Mouse (Mus musculus): ENCODE results near the gene Efcab12. TPM values are rescaled to one million over a fixed set of nuclear protein-coding genes. Genes with fewer than 3 reads are reported as not detected.

Gene Efcab12
- polyA plus RNA-seq, 1 experiment from 2014 or later = 2.3 TPM

DNA sequence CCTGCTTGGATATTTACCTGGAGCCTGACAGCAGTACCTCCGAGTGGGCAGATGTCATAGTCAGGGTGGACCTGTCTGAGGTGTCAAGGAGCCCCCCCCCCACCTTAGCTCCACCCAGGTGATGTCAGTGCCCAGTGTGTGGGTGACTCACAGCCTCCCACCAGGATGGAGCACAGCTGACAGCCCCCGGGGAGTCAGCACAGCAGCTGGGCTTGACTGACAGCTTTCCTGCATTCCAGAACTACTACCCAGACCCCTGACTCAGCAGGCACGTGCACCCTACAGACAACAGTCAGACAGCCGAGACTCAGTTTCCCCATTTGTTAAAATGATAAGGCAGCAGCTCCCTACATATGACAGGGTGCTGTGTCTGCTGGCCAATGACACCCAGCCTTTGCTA is 77.2 kb downstream of the Efcab12 start:
- no peak for ATAC-seq (ENCODE audit: low FRiP score, low TSS enrichment)
- H3K9me3 ChIP-seq (ENCODE audit: low read length) = no peaks in the 10 kb centered on the region

More for the DNA sequence above, 77.2 kb downstream of the Efcab12 start:
- H3K4me2 ChIP-seq (replicated peaks; ENCODE audit: low read depth, low read length) = no peak overlapping the region
- H3K4me3 ChIP-seq (ENCODE audit: low read length) = no peak overlapping the region
- peaks cover 37% of the 10 kb centered on the region for H3K4me1 ChIP-seq (ENCODE audit: insufficient read depth, low read length)
- H3K36me3 ChIP-seq (ENCODE audit: insufficient read depth, low read length) = no peaks in the 10 kb centered on the region
- no peaks in the 10 kb centered on the region for H3K27me3 ChIP-seq (ENCODE audit: insufficient read depth, low read length)
- WGBS = 60% methylated on average over 4 of the region's 4 CpGs
- peak overlapping the region; percentile 53; the same call in 1 of the 2 replicates for H3K27ac ChIP-seq (ENCODE audit: low read length)
- no peak overlapping the region for H3K9ac ChIP-seq (replicated peaks; ENCODE audit: low read length)

Small RNA genes lying within 50 kb of the gene (microRNA-seq; reads per million reads assigned to microRNA genes)
- gene Mir7660 = not detected

Other genes with a start within 250 kb of the Efcab12 start
- 4.8 and 5.7 TPM in 2 replicates for gene Mkrn2os, start 245.8 kb downstream of the Efcab12 start, polyA plus RNA-seq (2015; fragmentation: Nextera tagmentation; extraction: Ambion mirVana)
- gene Mkrn2, start 236.5 kb downstream of the Efcab12 start, polyA plus RNA-seq (2015; fragmentation: Nextera tagmentation; extraction: Ambion mirVana) = 33.8 and 35.0 TPM in 2 replicates
- 91.0 and 95.7 TPM in 2 replicates for gene Raf1, start 161.8 kb downstream of the Efcab12 start, polyA plus RNA-seq (2015; fragmentation: Nextera tagmentation; extraction: Ambion mirVana)
- gene Tmem40, start 76.0 kb downstream of the Efcab12 start, polyA plus RNA-seq (2015; fragmentation: Nextera tagmentation; extraction: Ambion mirVana) = 0.86 and 2.1 TPM in 2 replicates
- gene Cand2, start 63.9 kb downstream of the Efcab12 start, polyA plus RNA-seq (2015; fragmentation: Nextera tagmentation; extraction: Ambion mirVana) = 36.8 and 40.1 TPM in 2 replicates
- 1,760 and 1,914 TPM in 2 replicates for gene Rpl32, start 29.7 kb downstream of the Efcab12 start, polyA plus RNA-seq (2015; fragmentation: Nextera tagmentation; extraction: Ambion mirVana)
- 18.6 and 22.0 TPM in 2 replicates for gene Mbd4, start 15.0 kb upstream of the Efcab12 start, polyA plus RNA-seq (2015; fragmentation: Nextera tagmentation; extraction: Ambion mirVana)
- 38.4 and 40.1 TPM in 2 replicates for gene Ift122, start 15.1 kb upstream of the Efcab12 start, polyA plus RNA-seq (2015; fragmentation: Nextera tagmentation; extraction: Ambion mirVana)
- gene Rho, start 93.3 kb upstream of the Efcab12 start, polyA plus RNA-seq (2015; fragmentation: Nextera tagmentation; extraction: Ambion mirVana) = 0.16 and 0.37 TPM in 2 replicates
- not detected in 2 replicates for gene H1foo, start 106.5 kb upstream of the Efcab12 start, polyA plus RNA-seq (2015; fragmentation: Nextera tagmentation; extraction: Ambion mirVana)
- gene Plxnd1, start 156.6 kb upstream of the Efcab12 start, polyA plus RNA-seq (2015; fragmentation: Nextera tagmentation; extraction: Ambion mirVana) = 55.5 and 62.4 TPM in 2 replicates

All from kidney, embryonic 16.5 days (tissue).